Mouse (Mus musculus) lung, adult 2 months (tissue): Measurements from ENCODE around the gene Coil. TPM values are rescaled to one million over a fixed set of nuclear protein-coding genes. Genes with fewer than 3 reads are reported as not detected.

Experiments used
- DNase-seq: peaks from one replicate; pipeline ENCODE4 v3.0.0; 2022
- H3K4me1 ChIP-seq: fragments of 200-500 bp; 2 replicates; pipeline ENCODE4 v1.6.1; 2011; ENCODE audit warnings: low read length; ENCODE audit not compliant: control insufficient read depth, insufficient read depth
- H3K4me3 ChIP-seq: fragments of 200-500 bp; replicated peaks from 2 replicates; pipeline ENCODE3; 2011; ENCODE audit warnings: low read depth, mild to moderate bottlenecking, control low read depth, low read length; ENCODE audit errors: extremely low read depth
- CTCF ChIP-seq: fragments of 200-500 bp; IDR thresholded peaks from 2 replicates; pipeline ENCODE4 v1.5.1; 2011; ENCODE audit warnings: mild to moderate bottlenecking, low read length, control low read depth; ENCODE audit not compliant: insufficient read depth
- POLR2A ChIP-seq: fragments of 200-500 bp; IDR thresholded peaks from 2 replicates; pipeline ENCODE4 v1.6.1; 2011; ENCODE audit warnings: low read depth, mild to moderate bottlenecking, control low read depth, low read length, borderline replicate concordance; ENCODE audit errors: extremely low read depth
- WGBS: fragments of 180-500 bp; shearing (Covaris S2); methylation state at CpG from one replicate; pipeline ENCODE4 v1.1.7; 2018; 5-methylcytosine and 5-hydroxymethylcytosine counted together
- polyA plus RNA-seq: library from polyadenylated mRNA; depleted of rRNA; stranded (reverse); fragments of >200 nt; gene quantifications from 2 replicates; pipeline ENCODE4 v1.2.3, GENCODE M21; 2012

Coil gene
- polyA plus RNA-seq, 1 experiment, result 3.5 TPM

DNA sequence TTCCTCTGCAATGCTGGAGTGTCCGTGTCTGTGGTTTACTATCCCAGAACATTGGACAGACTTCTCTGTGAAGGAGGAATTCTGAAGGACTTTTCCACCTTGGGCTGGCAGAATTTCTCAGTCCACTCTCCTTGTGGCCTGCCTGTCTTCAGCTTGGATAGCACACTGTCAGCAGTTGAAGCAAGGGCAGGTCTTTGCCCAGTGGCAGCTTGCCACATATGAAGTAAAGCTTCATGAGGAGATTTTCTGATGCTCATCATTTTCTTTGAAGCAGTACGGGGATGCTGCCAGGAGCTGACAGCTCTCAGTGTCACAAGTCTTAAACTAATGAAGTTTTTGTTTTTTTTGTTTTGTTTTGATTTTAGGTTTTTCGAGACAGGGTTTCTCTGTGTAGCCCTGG lies 11.2 kb upstream of the Coil start:
- DNase-seq, result no peak
- 60% methylated on average over 3 of the region's 3 CpGs for WGBS
- Histone ChIP-seq H3K4me3 (no peak overlapping the region), H3K4me1 (no peaks in the 10 kb centered on the region)
- TF ChIP-seq POLR2A (no peak), CTCF (no peak)

DNA sequence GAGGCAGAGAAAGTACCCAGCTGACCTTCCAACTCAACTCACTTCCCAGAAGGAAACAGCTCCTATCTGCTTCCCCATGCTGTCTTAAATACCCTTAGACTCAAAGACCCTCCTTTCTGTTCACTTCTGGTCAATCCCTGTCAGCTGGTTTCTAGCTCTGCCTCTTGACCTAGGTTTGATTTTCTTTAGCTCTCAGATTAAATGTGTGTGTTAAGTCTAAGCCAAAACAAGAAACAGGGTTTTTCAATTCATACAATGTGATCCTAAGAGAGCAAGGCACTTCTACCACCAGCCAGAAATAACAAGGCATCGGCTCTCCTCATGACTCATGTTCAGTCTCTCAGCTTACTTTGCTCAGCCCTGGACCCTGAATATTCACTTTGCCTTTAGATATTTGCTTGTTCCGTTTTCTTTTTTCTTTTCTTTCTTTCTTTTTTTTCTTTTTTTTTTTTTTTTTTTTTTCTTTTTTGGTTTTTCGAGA lies 3.1 kb upstream of the Coil start, which contains the start of gene Elobl:
Elobl (minus strand) TSS at position 51 of the 481 bp plus-strand sequence.
- Histone ChIP-seq H3K4me1 (no peaks in the 10 kb centered on the region), H3K4me3 (no peak within 1 kb of the TSS)
- WGBS, result 95% methylated on average over 2 of the region's 3 CpGs
- TF ChIP-seq CTCF (no peak), POLR2A (no peak)
- DNase-seq, result no peak

- TF ChIP-seq POLR2A (peak; percentile 60; the same call in 1 of the 2 replicates), CTCF (peak; percentile 62)
- Histone ChIP-seq H3K4me3 (peak overlapping the region; percentile 79), H3K4me1 (peaks cover 3% of the 10 kb centered on the region; the same call in 1 of the 2 replicates)
- peak; percentile 91 for DNase-seq
- WGBS, result 2% methylated on average over 62 of the region's 62 CpGs
Observed at GRCm38 (mm10) chr11:88973776-88974701, 4.0 kb downstream of the Coil start.

DNA sequence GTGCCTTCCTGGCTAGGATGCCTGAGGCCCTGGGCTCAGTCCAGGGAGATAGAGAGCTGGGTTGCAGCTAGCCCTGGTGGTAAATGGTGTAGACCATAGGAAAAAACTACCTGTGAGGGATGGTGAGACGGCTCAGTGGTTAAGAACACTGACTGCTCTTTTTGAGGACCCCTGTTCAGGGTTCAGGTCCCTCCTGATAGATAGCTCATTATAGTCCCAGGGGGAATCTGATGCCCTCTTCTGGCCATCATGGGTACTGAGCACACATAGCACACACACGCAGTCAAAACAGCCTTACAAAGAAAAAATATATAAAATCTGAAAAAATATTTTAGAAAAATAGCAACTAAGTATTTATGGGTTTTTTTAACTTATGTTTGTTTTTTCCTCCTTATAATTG lies 6.3 kb downstream of the Coil start:
- H3K4me1 ChIP-seq, result peaks cover 3% of the 10 kb centered on the region; the same call in 1 of the 2 replicates
- DNase-seq, result no peak
- no peak for TF ChIP-seq POLR2A
- peak; percentile 8; the same call in 1 of the 2 replicates for TF ChIP-seq CTCF
- 94% methylated on average over 2 of the region's 2 CpGs for WGBS
- H3K4me3 ChIP-seq, result no peak overlapping the region

- Histone ChIP-seq H3K4me1 (peaks cover 3% of the 10 kb centered on the region; the same call in 1 of the 2 replicates), H3K4me3 (no peak overlapping the region)
- 93% methylated on average over 5 of the region's 5 CpGs for WGBS
- no peak for DNase-seq
- TF ChIP-seq CTCF (no peak), POLR2A (no peak)
Observed at GRCm38 (mm10) chr11:88977188-88977587, 7.1 kb downstream of the Coil start.

DNA sequence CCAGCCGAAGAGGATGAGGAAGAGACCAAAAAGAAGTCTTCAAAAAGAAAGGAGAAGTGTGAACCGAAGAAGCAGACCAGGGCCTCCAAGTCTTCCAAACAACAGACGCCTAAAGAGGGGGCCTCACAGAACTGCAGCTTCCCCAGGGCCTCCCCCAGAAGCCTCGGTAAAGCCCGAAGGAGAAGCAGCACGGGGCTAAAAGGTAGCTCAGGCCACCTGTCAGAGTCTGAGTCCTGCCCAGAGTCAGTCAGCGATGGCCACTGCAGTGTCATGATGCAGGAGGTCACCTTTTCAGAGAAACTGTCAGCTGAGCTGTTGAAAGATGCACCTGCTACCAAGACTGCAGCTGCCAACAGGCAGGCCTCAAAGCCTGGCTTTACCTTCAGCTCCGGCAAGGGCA lies 11.3 kb downstream of the Coil start:
- 77% methylated on average over 8 of the region's 8 CpGs for WGBS
- no peaks in the 10 kb centered on the region for H3K4me1 ChIP-seq
- TF ChIP-seq CTCF (no peak), POLR2A (no peak)
- H3K4me3 ChIP-seq, result no peak overlapping the region
- no peak for DNase-seq

DNA sequence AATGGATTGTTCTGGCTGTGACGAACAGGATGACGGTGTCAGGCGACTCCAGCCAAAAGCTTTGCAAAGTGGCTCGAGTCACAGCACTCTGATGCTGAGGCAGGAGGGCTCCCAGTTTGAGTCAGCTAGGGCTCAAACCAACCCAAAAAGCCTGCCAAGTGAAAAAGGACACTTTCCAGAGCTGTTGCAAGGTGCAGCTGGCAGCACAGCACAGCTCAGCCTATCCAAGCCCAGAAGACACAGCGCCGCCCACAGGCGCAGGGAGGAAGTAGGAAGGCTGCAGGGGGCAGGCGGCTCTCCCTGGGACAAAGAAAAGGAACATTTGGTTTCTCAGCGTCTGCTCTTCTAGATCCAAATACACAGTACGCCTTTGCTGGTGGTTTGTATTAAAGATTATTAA lies 16.6 kb downstream of the Coil start:
- WGBS, result 83% methylated on average over 10 of the region's 10 CpGs
- no peak for DNase-seq
- H3K4me3 ChIP-seq, result no peak overlapping the region
- H3K4me1 ChIP-seq, result no peaks in the 10 kb centered on the region
- TF ChIP-seq POLR2A, result no peak
- no peak for TF ChIP-seq CTCF

GRCm38 (mm10) chr11:88988956-88989355 lies 18.9 kb downstream of the Coil start:
- Histone ChIP-seq H3K4me1 (peaks cover under 1% of the 10 kb centered on the region; the same call in 1 of the 2 replicates), H3K4me3 (no peak overlapping the region)
- DNase-seq, result no peak
- TF ChIP-seq CTCF (no peak), POLR2A (no peak)
- 72% methylated on average over 5 of the region's 5 CpGs for WGBS

DNA sequence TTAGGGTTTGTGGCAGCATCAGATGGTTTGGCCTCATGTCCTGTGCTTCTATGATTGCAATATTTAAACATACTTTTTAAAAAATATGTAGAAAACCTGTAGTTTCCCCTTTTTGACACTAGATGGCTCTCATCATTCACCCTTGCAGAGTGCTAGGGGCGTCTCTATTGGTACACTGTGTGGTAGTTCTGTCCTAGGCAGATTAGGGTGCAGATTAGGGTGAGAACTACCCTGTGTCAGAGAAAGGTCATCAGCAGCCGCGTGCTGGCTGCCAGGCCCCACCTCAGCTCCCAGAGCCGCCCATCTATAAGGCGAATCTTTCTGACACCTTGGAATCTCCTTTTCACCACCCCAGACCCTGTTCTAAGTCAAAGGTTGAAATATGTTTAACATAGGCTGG lies 19.5 kb downstream of the Coil start:
- H3K4me1 ChIP-seq, result peaks cover 3% of the 10 kb centered on the region
- H3K4me3 ChIP-seq, result no peak overlapping the region
- TF ChIP-seq CTCF (0 out of 2 replicates have a peak, but pooled peaks have one; percentile 17), POLR2A (no peak)
- 56% methylated on average over 5 of the region's 5 CpGs for WGBS
- no peak for DNase-seq

GRCm38 (mm10) chr11:88993186-88993585 lies 23.1 kb downstream of the Coil start:
- no peak for TF ChIP-seq POLR2A
- no peak for DNase-seq
- WGBS, result 50% methylated on average over 7 of the region's 7 CpGs
- Histone ChIP-seq H3K4me1 (peaks cover 3% of the 10 kb centered on the region), H3K4me3 (no peak overlapping the region)
